Mouse (Mus musculus) spleen, adult 12 weeks (tissue): ENCODE measurements around the gene Sdr42e1.

ENCODE experiments used
- DNase-seq: peaks from one replicate; pipeline ENCODE4 v3.0.0; 2022; ENCODE audit warnings: low spot score

Sdr42e1 gene

GRCm38 (mm10) chr8:117673430-117673830, at the start of gene Sdr42e1:
Sdr42e1 (minus strand) TSS chr8:117673689.
- peak; percentile 16 for DNase-seq

- no peak for DNase-seq
Measured at GRCm38 (mm10) chr8:117718152-117718860, 44.8 kb upstream of the Sdr42e1 start.

DNA sequence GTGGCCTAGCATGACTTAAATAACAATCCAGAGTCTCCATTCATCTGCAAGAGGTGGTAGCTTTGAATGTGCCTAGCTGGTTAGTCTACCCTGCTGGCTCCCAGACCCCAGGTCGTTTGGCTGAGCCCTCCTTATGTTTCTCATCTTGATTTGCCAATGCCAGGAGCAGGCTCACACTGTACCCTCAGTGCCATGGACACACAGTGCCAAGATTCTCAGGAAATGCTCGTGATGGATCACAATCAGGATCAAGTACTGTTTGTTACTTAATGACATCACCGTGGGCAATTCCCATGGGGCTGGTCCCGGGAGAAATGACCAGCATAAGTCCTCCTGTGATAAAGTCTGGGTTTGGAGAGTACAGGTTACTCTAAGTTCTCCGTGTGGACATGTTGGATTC, 42.4 kb upstream of the Sdr42e1 start:
- no peak for DNase-seq

DNA sequence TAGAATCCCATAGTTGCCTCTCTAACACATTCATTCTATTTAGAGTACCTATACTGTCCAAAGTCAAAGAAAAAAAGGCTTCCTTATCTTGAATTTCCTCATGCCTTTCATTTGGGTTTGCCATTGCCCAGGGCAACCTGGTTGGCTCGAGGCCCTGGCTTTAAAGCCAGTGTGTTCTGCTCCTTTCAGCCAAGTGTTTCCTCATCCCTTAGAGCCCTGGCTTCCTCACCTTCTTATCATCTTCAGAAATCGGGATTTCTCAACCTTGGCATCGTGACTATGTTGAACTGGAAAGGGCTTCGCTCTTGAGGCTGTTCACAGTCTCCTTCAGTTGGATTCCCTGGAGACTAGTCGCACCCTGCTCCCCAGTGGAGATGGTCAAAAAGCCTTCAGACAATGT, 41.1 kb upstream of the Sdr42e1 start:
- DNase-seq: no peak

DNA sequence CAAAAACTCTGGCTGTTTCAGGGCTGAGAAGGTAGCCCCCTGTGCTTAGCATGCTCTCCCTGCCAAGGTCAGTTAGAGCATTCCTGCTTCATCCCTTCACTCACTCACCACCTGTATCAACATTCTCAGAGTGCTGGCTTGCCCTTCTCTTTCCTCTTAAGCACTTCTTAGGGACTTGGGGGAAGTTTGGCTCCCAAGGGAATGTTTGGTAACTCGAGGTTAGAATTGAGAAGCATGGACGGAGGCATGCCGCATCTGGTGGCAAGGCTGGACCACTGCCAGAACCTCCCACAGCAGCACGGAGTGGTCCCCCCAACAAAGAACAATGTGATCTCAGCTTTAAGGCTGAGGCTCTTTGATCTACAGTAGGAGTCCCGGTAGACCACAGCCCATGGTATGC, 38.7 kb upstream of the Sdr42e1 start:
- no peak for DNase-seq

GRCm38 (mm10) chr8:117706141-117706540, 32.7 kb upstream of the Sdr42e1 start:
- no peak for DNase-seq

DNA sequence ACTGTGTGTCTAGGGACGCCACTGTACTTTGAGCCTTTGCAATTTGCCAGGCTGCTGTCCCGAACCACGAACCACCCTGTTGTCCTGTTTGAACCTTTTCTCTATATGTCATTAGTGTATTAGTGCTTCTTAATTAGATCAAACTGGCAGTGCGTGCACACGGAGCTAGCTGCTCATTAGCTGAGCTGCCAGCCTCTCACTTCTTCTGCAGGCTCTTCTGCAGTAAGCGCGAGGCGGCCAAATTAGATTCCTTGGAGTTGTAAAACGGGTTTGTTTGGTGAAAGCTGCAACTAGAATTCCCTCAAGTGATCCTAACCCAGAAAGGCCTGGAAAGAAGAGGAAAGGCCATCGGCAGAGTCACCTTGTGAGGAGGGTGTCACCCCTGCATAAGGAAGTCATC, 29.2 kb upstream of the Sdr42e1 start:
- DNase-seq: no peak

DNA sequence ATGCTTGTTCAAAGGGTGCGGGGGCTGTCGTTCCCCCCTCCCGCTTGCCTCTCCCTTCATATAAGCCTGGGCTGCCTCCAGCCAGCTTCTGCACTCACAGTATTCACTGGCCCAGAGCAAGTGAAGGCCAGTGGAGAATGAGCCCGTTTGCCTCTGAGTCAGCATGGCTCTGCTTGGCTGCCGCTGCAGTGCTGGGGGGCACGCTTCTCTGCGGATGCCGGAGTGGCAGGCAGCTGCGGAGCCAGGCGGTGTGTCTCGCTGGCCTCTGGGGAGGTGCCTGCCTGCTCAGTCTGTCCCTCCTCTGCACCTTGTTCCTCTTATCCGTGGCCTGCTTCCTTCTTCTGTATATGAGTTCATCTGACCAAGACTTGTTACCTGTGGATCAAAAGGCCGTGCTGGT, 28.4 kb upstream of the Sdr42e1 start, which contains the start of gene Hsd17b2:
Hsd17b2 (plus strand) TSS at position 46 of the 400 bp plus-strand sequence.
- DNase-seq: no peak

GRCm38 (mm10) chr8:117701246-117701645, 27.8 kb upstream of the Sdr42e1 start:
- DNase-seq: no peak

- no peak for DNase-seq
Measured at GRCm38 (mm10) chr8:117700699-117701098, 27.2 kb upstream of the Sdr42e1 start.

DNA sequence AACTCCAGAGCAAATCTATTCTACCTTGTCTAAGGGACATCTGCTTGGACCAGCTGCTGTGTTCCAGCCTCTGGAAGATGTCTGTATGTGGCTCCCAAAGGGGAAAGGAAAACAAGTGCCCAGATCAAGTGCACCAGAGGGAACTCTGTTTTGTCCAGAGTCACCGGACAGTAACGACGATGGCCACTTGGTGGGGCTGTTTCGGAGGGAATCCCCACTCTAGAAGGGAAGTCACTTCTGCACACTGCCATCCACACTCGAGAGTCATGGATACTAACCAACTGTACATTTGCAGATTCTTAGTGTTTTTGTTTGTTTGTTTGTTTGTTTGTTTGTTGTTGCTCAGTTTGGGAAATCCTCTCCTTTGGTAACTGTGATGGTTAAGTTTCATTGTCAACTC, 23.8 kb upstream of the Sdr42e1 start:
- no peak for DNase-seq

GRCm38 (mm10) chr8:117695636-117696035, 22.1 kb upstream of the Sdr42e1 start:
- no peak for DNase-seq

- no peak for DNase-seq
Measured at GRCm38 (mm10) chr8:117692131-117692530, 18.6 kb upstream of the Sdr42e1 start.

GRCm38 (mm10) chr8:117687890-117688289, 14.4 kb upstream of the Sdr42e1 start:
- DNase-seq: no peak

DNA sequence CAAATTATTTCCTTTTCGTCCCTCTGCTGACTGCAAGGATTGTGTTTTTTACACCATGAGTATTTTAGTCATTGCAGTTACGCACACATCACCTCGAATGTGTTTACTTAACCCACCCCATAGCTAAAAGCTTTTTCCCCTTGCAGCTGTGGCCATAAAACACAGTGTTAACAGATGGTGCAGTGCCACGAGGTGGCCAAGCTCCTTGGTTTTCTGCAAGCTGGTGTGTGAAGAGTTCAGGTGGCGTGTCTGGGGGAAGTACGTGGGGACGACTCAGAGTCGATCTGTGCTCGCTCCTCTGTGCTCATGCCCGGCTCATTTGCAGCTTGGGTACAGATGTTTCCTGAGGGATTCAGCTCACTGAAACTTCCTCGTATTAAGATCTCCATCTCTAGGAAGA, 11.0 kb upstream of the Sdr42e1 start:
- no peak for DNase-seq

- no peak for DNase-seq
Measured at GRCm38 (mm10) chr8:117683925-117684472, 10.5 kb upstream of the Sdr42e1 start.

- DNase-seq: no peak
Measured at GRCm38 (mm10) chr8:117678650-117679049, 5.2 kb upstream of the Sdr42e1 start.

- no peak for DNase-seq
Measured at GRCm38 (mm10) chr8:117677011-117677410, 3.5 kb upstream of the Sdr42e1 start.

GRCm38 (mm10) chr8:117676460-117676859, 3.0 kb upstream of the Sdr42e1 start:
- no peak for DNase-seq

DNA sequence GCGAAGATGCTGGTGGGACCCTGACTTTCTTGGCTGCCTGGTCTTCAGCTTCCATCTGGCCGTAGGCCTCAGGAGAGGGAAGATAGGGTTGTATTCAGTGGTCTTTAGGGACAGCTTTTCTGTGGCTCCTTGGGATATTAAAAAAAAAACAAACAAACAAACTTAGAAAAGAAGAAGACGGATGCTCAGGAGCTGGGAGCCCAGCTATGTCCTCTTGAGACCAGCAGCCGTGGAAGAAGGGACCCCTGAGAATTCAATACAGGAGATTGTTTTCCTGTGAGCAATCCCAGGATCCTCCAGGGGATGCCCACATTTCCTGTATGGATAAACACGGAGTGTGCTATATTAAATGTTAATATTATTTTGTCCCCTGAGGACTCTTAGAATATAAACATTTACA, 1.7 kb upstream of the Sdr42e1 start:
- no peak for DNase-seq

GRCm38 (mm10) chr8:117672558-117672957, 931 bp downstream of the Sdr42e1 start:
- DNase-seq: no peak

DNA sequence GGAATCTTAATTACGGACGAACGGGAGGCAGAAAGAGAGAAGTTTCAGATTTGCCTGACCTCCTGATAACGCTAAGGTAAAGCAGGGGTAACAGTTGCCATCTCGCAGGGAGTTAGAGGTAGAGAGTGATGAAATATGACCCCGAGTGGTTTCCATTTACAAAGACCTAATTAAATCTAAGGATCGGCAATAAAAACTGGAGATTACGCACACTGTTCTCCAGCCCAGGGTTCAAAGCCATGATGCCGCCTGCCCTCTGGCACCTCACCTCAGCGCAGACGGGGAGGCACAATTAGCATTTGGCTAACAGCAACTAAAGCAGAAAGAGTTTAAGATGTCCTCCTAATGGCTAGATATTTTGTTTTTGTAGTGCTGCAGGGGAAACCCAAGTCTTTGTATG, 3.0 kb downstream of the Sdr42e1 start:
- DNase-seq: no peak

DNA sequence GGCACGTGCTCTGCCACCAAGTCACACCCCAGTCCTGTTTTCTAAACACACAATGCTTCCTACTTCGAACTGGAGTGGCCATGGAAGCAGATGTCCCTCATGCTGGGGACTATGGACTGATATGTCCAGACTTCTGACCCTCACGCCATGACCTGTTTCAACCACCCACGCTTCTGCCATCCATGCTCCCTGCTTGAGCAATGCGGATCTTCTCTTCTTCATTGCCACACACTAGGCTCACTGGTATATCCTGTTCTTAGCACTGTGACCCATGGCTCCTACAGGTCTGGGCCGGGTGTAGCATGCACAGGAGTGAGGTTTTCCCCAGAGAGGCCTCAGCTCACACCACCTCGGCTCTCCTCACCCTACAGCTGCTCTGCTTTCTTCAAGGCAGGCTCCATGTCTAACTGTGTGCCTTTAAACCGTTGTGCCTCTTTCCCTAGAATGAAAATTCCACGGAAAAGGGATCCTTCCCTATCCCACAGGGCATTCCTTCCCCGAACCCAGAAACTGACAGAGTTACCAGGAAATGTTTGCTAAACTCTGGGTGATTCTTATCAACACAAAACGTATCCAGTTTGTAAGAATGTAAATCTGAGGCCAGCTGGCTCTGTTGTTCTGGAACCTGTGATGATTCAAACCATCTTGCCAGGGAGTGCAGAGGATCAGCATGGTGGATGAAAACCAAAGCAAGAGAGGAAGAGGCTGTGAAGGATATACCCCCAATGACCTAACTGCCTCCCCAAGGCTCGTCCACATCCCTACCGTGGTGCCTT, 6.0 kb downstream of the Sdr42e1 start:
- DNase-seq: no peak
